Mouse (Mus musculus): ENCODE measurements around the gene Cobl.

The Cobl gene

GRCm38 (mm10) chr11:12384826-12385225, 79.9 kb downstream of the Cobl start:
- peak; percentile 77 to 78 for DNase-seq (ENCODE audit: low spot score in 2 of 2)

GRCm38 (mm10) chr11:12382991-12383390, 81.8 kb downstream of the Cobl start:
- no peak for DNase-seq (ENCODE audit: low spot score in 2 of 2)

DNA sequence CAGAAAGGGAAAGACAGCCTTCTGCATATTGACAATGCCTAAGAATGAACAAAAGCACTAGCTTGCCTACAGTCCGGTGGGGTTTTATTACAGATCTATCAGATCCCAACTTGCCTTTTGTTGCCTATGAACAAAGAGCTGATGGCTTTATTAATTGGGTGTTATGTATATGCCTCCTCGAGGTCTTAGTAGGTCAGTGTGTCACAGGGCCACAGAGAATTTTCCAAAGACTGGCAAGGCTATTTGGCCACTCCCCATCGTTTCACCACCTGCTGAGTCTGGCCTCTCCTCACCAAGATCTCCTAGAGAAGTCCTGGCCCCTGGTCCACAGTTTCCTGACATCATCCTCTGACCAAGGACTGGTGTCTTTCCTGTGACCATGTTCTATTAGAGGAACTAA, 83.7 kb downstream of the Cobl start:
- no peak for DNase-seq (ENCODE audit: low spot score in 2 of 2)

- no peak for DNase-seq (ENCODE audit: low spot score in 2 of 2)
Measured at GRCm38 (mm10) chr11:12376628-12377027, 88.1 kb downstream of the Cobl start.

DNA sequence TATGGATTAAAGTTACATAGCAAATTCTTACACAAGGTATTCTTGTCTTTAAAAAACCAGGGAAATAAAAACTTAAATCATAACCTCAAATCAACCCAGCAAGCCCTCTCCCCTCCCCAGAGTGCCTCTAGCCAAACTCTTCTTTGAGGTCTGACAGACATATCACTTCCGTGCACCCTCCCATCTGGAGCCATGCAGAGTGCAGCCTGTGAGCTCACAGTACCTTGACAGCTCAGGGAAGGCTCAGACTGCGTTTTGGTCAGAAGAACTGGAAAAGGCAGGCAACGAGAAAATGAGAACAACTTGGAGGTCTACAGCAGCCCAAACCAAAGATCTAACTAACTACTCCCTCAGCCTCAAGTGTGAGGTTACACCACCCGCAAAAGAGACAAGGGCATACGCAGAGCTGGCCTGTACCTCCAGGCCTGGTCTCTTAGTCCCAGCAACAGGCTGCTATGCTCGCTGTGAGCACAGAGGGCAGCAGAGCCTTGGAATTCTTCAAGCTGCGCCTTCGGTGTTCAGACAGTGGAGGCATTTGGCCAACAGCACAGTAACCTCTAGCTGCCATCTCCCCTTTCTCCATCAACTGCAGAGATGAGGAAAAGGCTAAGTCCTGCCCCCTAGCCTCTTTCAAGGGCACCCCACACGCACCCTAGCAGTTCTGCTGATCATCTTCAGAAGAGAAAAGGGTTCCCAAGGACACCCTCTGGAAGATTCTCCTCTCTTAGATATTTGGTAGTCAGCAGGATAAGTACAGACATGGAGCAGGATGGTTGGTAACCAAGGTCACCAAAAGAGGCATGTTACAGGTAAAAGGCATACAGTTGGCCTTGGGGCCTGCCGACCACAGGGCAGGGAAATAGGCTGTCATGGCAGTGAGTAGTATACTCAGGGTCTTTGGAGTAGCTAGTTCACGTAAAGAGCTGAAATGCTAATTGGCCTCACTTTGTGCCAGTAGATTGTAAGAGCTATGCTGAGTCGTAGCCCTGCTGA, 91.4 kb downstream of the Cobl start:
- peak; percentile 82 to 87 for DNase-seq (ENCODE audit: low spot score in 2 of 2)

GRCm38 (mm10) chr11:12370957-12371356, 93.8 kb downstream of the Cobl start:
- DNase-seq (ENCODE audit: low spot score in 2 of 2) = no peak

- no peak for DNase-seq (ENCODE audit: low spot score in 2 of 2)
Measured at GRCm38 (mm10) chr11:12367426-12368178, 97.2 kb downstream of the Cobl start.

DNA sequence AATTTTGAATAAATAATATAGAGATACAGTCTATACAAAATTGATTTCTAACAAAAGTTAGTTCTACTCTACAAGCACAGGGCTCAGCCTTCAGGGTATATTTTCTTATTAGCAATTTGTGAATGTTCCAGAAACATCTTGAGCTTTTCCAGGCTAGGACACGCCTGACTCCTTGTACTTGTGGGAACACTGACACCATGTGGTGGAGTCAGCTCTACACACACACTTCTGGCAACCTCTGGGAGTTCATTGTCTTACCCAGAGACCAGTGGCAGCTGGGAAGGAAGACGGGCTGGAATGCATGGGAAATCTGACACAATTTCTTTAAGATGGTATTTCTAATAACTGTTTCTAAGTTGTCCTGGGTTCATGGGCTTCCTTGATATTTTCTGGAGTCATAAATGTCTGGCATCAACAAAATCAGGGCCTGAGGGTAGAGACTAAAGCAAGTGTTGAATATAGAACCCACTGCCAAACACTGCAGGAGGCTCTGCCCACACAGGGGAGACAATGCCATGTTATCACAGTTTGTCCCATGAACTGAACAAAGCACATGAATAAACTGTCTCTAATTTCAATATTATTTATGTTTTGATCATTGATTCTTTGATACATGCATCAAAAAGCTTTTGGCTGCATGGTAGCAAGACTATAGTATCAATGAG, 105.3 kb downstream of the Cobl start:
- DNase-seq (ENCODE audit: low spot score in 2 of 2) = peak; percentile 74

- DNase-seq (ENCODE audit: low spot score in 2 of 2) = no peak
Measured at GRCm38 (mm10) chr11:12358602-12359001, 106.2 kb downstream of the Cobl start.

GRCm38 (mm10) chr11:12355681-12356080, 109.1 kb downstream of the Cobl start:
- no peak for DNase-seq (ENCODE audit: low spot score in 2 of 2)

DNA sequence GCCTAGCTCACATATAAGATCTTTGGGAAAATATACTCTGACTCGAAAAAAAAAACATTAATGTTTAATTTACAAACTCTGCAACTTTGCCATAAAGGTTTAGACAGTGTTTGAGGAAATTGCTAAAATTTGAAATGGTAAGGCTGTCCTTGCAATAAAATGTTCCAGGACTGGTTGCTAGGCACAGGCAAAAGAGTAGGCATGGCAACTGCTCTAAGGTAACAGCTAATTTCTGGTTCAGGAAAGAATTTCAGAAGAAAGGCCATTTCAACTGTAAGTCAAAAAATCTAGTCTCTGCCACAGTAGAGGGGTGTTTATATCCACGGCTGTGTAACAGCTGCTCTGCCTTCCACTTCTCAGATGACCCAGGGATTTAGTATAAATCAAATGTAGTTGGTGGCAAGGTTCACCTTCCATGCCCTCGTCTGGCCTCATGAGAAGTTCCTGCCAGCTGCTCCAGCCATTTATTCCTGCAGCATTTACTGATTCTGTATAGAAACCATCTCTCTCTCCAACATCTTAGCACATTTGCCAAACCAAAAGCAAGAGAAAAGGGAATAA, 113.7 kb downstream of the Cobl start:
- no peak for DNase-seq (ENCODE audit: low spot score in 2 of 2)

DNA sequence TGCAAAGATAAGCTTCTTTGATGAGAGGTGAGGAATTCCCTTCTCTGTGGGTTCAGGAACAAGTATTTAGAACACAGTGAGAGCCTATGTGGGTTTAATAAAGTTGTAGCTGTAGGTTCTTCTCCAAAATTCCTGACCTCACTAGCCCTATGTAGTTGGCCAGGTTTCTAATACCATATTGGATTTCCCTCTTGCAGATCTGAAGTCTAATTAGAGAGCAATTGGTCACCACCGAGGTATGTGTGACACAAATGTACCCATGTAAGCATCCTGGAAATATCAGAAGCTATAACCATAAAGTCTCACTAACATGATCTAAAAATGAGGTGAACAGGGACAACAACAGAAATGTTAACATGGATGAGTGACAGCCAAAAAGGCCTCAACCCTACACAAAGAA, 114.7 kb downstream of the Cobl start:
- DNase-seq (ENCODE audit: low spot score in 2 of 2) = no peak

DNA sequence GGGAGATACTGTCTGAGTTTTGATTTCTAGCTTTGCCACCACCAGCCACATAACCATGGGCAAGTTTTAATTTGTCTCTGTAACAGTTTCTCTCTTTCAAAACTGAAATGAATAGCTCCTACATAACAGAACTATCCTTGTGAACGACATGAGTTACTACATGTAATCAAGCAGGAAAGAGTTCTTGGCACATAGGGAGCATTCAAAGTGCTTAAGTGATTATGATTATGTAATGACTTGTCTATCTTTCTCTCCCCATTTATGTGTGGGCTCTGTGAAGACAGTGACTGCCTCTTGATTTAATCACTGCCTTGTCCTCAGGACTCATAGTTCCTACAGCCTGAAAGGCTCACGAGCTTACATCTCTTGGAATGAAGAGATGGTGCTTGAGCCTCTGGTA, 118.3 kb downstream of the Cobl start:
- DNase-seq (ENCODE audit: low spot score in 2 of 2) = no peak

GRCm38 (mm10) chr11:12343686-12344085, 121.1 kb downstream of the Cobl start:
- DNase-seq (ENCODE audit: low spot score in 2 of 2) = no peak

DNA sequence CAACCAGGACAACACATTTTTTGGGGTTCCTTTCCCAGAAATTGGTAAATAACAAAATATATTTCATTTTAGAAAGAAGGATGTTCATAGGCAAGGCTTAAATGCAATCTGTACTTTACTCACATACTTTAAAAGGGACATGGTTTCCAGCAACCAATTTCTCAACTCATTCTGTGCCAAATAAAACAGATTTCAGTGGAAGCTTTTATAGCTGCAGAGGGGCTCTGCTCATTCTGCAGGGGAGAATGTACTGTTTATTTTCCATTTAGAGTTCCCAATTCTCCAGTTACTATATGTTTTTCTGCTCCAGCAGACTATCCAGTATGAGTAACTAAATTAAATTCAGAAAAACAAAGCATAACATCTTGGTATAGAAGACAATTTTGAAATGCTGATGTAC, 124.1 kb downstream of the Cobl start:
- DNase-seq (ENCODE audit: low spot score in 2 of 2) = no peak

- DNase-seq (ENCODE audit: low spot score in 2 of 2) = no peak
Measured at GRCm38 (mm10) chr11:12336145-12336544, 128.6 kb downstream of the Cobl start.

- peak; percentile 81 to 85 for DNase-seq (ENCODE audit: low spot score in 2 of 2)
Measured at GRCm38 (mm10) chr11:12331997-12332396, 132.8 kb downstream of the Cobl start.

DNA sequence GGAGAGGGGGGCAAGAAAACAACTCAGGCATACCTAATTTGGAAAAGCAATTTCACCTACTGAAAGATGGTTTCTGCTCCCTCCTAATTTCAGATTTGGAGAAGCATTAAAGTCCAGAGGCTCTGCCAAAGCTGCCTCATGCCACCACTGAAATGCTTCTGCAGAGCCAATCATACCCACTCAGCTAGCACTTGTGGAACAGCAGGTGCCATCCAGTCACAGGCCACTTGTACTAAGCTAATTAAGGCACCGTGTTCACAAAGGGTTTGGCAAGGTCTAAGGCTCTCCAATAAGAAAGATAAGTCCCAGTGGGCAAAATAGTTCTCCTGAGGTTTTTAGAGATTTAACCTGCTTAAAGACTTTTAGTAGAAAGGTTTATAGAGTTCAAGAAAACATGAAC, 143.3 kb downstream of the Cobl start:
- no peak for DNase-seq (ENCODE audit: low spot score in 2 of 2)

DNA sequence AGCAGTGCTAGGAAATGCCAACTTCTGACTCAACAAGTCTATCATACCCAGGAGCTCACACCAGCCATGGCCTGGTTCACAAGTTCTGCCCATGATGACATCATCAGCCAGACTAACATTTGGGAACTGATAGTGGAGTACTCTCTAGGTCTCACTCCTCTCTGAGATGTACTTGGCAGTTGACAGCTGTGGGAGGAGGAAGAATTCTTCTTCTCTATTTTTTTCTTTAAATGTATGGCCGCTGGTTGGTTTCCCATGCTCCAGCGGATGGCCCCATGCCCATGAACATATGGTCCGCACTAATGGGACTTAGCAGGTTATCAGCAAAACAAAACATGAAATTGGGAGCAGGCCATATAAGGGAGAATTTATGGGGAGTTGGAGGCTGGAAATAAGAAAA, 145.4 kb downstream of the Cobl start:
- DNase-seq (ENCODE audit: low spot score in 2 of 2) = no peak

- no peak for DNase-seq (ENCODE audit: low spot score in 2 of 2)
Measured at GRCm38 (mm10) chr11:12315670-12316069, 149.1 kb downstream of the Cobl start.

DNA sequence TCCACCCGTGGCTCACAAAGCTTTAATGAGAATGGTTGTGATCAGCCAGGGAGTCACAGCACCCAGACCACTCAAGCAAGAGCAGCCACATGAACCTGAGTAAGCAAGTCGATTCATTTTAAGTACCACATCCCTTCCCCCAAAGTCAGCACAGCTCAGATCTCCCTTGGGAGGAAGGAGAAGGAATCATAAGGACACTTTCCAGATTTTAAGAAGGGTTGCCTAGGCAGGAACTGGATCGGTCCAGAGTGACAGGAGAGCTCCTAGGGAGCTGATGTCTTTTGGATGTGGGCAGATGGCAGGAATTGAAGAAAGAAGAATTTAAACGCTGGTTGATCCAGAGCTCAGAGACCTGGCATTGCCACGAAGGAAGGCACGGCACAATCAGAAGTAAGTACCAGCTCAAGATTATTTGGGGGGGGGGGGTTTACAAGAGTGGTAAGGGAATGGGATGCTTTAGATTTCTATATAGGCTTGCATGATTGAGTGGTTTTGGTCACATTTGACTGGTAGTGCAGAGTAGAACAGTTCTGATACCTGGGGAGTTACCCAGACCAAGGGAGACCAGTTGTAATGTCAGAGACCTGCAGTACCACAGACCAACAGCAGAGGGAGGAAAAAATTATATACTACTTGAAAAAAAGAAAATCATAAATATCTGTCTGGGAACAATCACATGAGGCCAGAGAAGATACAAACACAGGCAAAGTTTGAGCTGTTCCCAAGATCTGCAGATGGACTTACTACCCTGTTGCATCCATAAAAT, 150.3 kb downstream of the Cobl start:
- DNase-seq (ENCODE audit: low spot score in 2 of 2) = peak in 1 of 2 experiments; percentile 26
